Comparison of ENCODE assay signal across 28 mouse cellular contexts in the genomic region with DNA sequence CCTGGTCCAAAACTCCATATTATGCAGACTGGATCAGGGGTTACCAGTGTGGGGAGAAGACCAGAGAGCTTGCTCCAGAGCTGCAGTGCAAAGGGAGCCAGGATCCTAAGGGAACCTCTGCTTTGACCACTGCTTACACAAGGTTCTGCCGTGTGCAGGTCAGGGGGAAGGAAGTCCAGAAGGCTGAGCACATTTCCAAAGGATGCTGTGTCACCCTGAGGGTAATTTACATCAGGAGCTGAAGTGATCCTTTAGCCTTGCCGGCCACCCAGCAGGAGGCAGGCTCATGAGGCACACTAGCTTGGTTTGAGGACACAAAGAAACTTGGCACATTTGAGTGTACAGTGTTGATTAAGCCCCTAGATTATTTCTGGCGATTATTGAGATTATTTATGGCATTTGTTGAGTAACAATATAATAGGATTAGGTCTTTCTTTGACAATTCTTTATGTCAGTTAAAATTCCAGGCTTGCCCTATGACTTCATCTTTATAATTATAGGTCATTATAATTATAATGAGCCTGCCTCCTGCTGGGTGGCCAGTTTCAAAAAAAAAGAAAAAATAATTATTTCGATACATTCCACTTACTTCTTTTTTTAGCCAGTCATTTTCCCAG. TPM values are rescaled to one million over a fixed set of nuclear protein-coding genes. Genes with fewer than 3 reads are reported as not detected.
DNase-seq lines count a peak whose midpoint lies in the region; ATAC-seq lines count a peak whose summit lies in the region.
"Had no signal": no experiment of that assay in that cellular context is flagged by ENCODE, and none has a peak within 500 bp of the region (broad histone marks: within the 10 kb centered on the region; RNA-seq: fewer than 3 reads in every experiment).

No protein-coding gene starts in this region.

- H3K9me3 ChIP-seq in liver, embryonic 11.5 days (ENCODE audit: control insufficient read depth, low read length), result no peaks in the 10 kb centered on the region
- no peaks in the 10 kb centered on the region for H3K9me3 ChIP-seq in liver, embryonic 12.5 days (replicated peaks)
- no peaks in the 10 kb centered on the region for H3K9me3 ChIP-seq in kidney, embryonic 14.5 days (ENCODE audit: control insufficient read depth, low read length)
- H3K9me3 ChIP-seq: embryonic facial prominence, embryonic 10.5 days; forebrain, embryonic 13.5 days; heart, embryonic 15.5 days; kidney, embryonic 15.5 days; limb, embryonic 10.5 days; liver, embryonic 13.5 days; lung, embryonic 15.5 days; neural tube, embryonic 13.5 days had no signal

- no peaks in the 10 kb centered on the region for H3K36me3 ChIP-seq in liver, embryonic 11.5 days (ENCODE audit: control insufficient read depth, insufficient read depth, low read length)
- H3K36me3 ChIP-seq in liver, embryonic 12.5 days, result no peaks in the 10 kb centered on the region
- H3K36me3 ChIP-seq in kidney, embryonic 14.5 days (ENCODE audit: control insufficient read depth, insufficient read depth, low read length), result no peaks in the 10 kb centered on the region
- H3K36me3 ChIP-seq: embryonic facial prominence, embryonic 10.5 days; heart, embryonic 15.5 days; kidney, embryonic 15.5 days; limb, embryonic 10.5 days; liver, embryonic 13.5 days; lung, embryonic 15.5 days; neural tube, embryonic 13.5 days had no signal

- no peak for ATAC-seq in liver, embryonic 11.5 days (replicated peaks; ENCODE audit: low FRiP score)
- ATAC-seq in liver, embryonic 12.5 days, result no peak
- ATAC-seq in kidney, embryonic 14.5 days (ENCODE audit: low FRiP score, low TSS enrichment), result no peak
- ATAC-seq: forebrain, embryonic 13.5 days; hindbrain, embryonic 16.5 days; intestine, embryonic 16.5 days had no signal

- H3K4me3 ChIP-seq in liver, embryonic 11.5 days (ENCODE audit: low read depth, low read length), result no peak overlapping the region
- no peak overlapping the region for H3K4me3 ChIP-seq in liver, embryonic 12.5 days
- H3K4me3 ChIP-seq in kidney, embryonic 14.5 days (ENCODE audit: low read length), result no peak overlapping the region
- H3K4me3 ChIP-seq: embryonic facial prominence, embryonic 10.5 days; forebrain, embryonic 13.5 days; heart, embryonic 15.5 days; kidney, embryonic 15.5 days; limb, embryonic 10.5 days; liver, embryonic 13.5 days; lung, embryonic 15.5 days; neural tube, embryonic 13.5 days had no signal

- WGBS in liver, embryonic 11.5 days, result 60% methylated on average over 4 of the region's 4 CpGs
- WGBS in liver, embryonic 12.5 days (ENCODE audit: insufficient replicate concordance), result 43% methylated on average over 4 of the region's 4 CpGs
- WGBS in kidney, embryonic 14.5 days, result 57% methylated on average over 4 of the region's 4 CpGs

- no peak overlapping the region for H3K9ac ChIP-seq in liver, embryonic 11.5 days (ENCODE audit: low read depth, low read length)
- no peak overlapping the region for H3K9ac ChIP-seq in liver, embryonic 12.5 days
- no peak overlapping the region for H3K9ac ChIP-seq in kidney, embryonic 14.5 days (ENCODE audit: low read depth, low read length)
- H3K9ac ChIP-seq: forebrain, embryonic 13.5 days; heart, embryonic 15.5 days; kidney, embryonic 15.5 days; liver, embryonic 13.5 days; lung, embryonic 15.5 days; neural tube, embryonic 13.5 days had no signal

- H3K27me3 ChIP-seq in liver, embryonic 11.5 days (replicated peaks; ENCODE audit: control insufficient read depth, insufficient read depth, low read length), result no peaks in the 10 kb centered on the region
- no peaks in the 10 kb centered on the region for H3K27me3 ChIP-seq in liver, embryonic 12.5 days (replicated peaks)
- no peaks in the 10 kb centered on the region for H3K27me3 ChIP-seq in kidney, embryonic 14.5 days (ENCODE audit: control insufficient read depth, insufficient read depth, low read length)
- H3K27me3 ChIP-seq: forebrain, embryonic 13.5 days; heart, embryonic 15.5 days; kidney, embryonic 15.5 days; liver, embryonic 13.5 days; lung, embryonic 15.5 days; neural tube, embryonic 13.5 days had no signal

- H3K27ac ChIP-seq in liver, embryonic 11.5 days (ENCODE audit: low read depth, low read length), result no peak overlapping the region
- no peak overlapping the region for H3K27ac ChIP-seq in liver, embryonic 12.5 days
- H3K27ac ChIP-seq in kidney, embryonic 14.5 days (ENCODE audit: low read depth, low read length), result no peak overlapping the region
- H3K27ac ChIP-seq: embryonic facial prominence, embryonic 10.5 days; forebrain, embryonic 13.5 days; heart, embryonic 15.5 days; kidney, embryonic 15.5 days; limb, embryonic 10.5 days; liver, embryonic 13.5 days; lung, embryonic 15.5 days; macrophage; neural tube, embryonic 13.5 days had no signal

- no peaks in the 10 kb centered on the region for H3K4me1 ChIP-seq in liver, embryonic 11.5 days (replicated peaks; ENCODE audit: control insufficient read depth, insufficient read depth, low read length)
- no peaks in the 10 kb centered on the region for H3K4me1 ChIP-seq in liver, embryonic 12.5 days
- H3K4me1 ChIP-seq in kidney, embryonic 14.5 days (ENCODE audit: control insufficient read depth, insufficient read depth, low read length), result no peaks in the 10 kb centered on the region
- H3K4me1 ChIP-seq: heart, embryonic 15.5 days; liver, embryonic 13.5 days; neural tube, embryonic 13.5 days had no signal

- DNase-seq in liver, embryonic 11.5 days (ENCODE audit: low spot score), result peak; percentile 21
- peak; percentile 37 for DNase-seq in 416B (ENCODE audit: low read depth)
- peak; percentile 32 for DNase-seq in ZHBTc4 (ENCODE audit: low read depth, low spot score)
- peak; percentile 66 for DNase-seq in retina, embryonic 14.5 days (ENCODE audit: low spot score)
- DNase-seq in MN1 (ENCODE audit: low spot score), result no peak
- DNase-seq: cerebellum, adult 11 months; cerebellum, postnatal 25 days; gastrocnemius, postnatal 14 days; heart, postnatal 4 days; liver, embryonic 13.5 days; right cerebral cortex, postnatal 14 days; spleen, adult 18-20 months; thymus, adult 18-20 months; thymus, postnatal 4 days had no signal

- no peak overlapping the region for H3K4me2 ChIP-seq in liver, embryonic 11.5 days
- no peak overlapping the region for H3K4me2 ChIP-seq in liver, embryonic 12.5 days
- no peak overlapping the region for H3K4me2 ChIP-seq in kidney, embryonic 14.5 days (replicated peaks; ENCODE audit: low read depth, low read length)
- H3K4me2 ChIP-seq: forebrain, embryonic 13.5 days; heart, embryonic 15.5 days; kidney, embryonic 15.5 days; liver, embryonic 13.5 days; lung, embryonic 15.5 days; neural tube, embryonic 13.5 days had no signal

RNA-seq across cellular contexts. Expression of a gene that starts 29.2 kb away (rescaled TPM):
- polyA plus RNA-seq in liver, embryonic 11.5 days (2014; fragmentation: Nextera tagmentation; extraction: Ambion mirVana), result not detected in 2 replicates
- polyA plus RNA-seq in liver, embryonic 12.5 days (2016; fragmentation: Nextera tagmentation; extraction: Ambion mirVana), result not detected in 2 replicates
- polyA plus RNA-seq in kidney, embryonic 14.5 days (2014; fragmentation: Nextera tagmentation; extraction: Ambion mirVana), result not detected in 2 replicates
- polyA plus RNA-seq: embryonic facial prominence, embryonic 10.5 days; forebrain, embryonic 13.5 days; heart, embryonic 15.5 days; hindbrain, embryonic 16.5 days; intestine, embryonic 16.5 days; kidney, embryonic 15.5 days; large intestine, adult 2 months; limb, embryonic 10.5 days; liver, embryonic 13.5 days; lung, embryonic 15.5 days; macrophage; neural tube, embryonic 13.5 days; stomach, embryonic 14.5 days had no signal
